Mouse (Mus musculus) cerebellum, postnatal 10 days (tissue): ENCODE measurements at regions not wholly inside any gene's neighbourhood (a gene's known extent, or its start where the extent isn't known, plus 50 kb on each side); places are given as distances from the start of the nearest gene placed in this dataset.

Source experiments
- DNase-seq, 2 experiments: peaks; one replicate each; pipeline ENCODE4 v3.0.0; 2021; ENCODE audit warnings: mixed read lengths in 2 of 2

- DNase-seq = no peak
Observed at GRCm38 (mm10) chr14:85480216-85480615, 1036.9 kb downstream of the Pcdh17 start.

GRCm38 (mm10) chr14:85507419-85508170 lies 1064.2 kb downstream of the Pcdh17 start:
- DNase-seq = no peak

- DNase-seq = peak; percentile 9 to 18
Observed at GRCm38 (mm10) chr14:85508527-85508926, 1065.2 kb downstream of the Pcdh17 start.
